In the genomic region with DNA sequence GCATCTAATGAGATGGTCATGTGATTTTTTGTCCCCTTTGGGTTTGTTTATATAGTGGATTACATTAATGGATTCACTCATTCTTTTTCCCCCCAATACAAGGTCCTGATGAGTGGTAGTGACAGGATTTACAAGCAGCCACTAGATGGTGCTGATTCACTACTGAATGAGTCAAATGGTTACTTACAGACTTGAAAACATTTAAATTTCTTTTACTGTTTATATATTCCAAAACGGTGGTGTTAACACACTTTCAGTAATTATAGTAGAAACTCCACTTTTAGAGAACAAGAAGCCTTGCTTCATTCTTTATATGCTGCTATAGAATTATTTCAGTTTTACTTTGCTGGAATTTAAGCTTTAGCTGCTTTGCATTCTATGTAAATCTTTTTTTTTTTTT, we compare ENCODE assay signal across 9 mouse cellular contexts.
DNase-seq lines count a peak whose midpoint lies in the region; ATAC-seq and TF ChIP-seq lines count a peak whose summit lies in the region.
"Had no signal": no experiment of that assay in that cellular context is flagged by ENCODE, and none has a peak within 500 bp of the region (broad histone marks: within the 10 kb centered on the region; RNA-seq: fewer than 3 reads in every experiment).

No protein-coding gene starts in this region.

- peak; percentile 50; the same call in 1 of the 2 replicates for TF ChIP-seq CTCF in brain, embryonic 14.5 days (IDR thresholded peaks at IDR 0.05; ENCODE audit: borderline replicate concordance, extremely low read depth, insufficient read depth, insufficient read length)
- peak; percentile 87 for TF ChIP-seq CTCF in stomach, postnatal 0 days (IDR thresholded peaks at IDR 0.05; ENCODE audit: low read depth)

- no peak overlapping the region for H3K9ac ChIP-seq in limb, embryonic 11.5 days (ENCODE audit: low read length)
- H3K9ac ChIP-seq in stomach, postnatal 0 days (ENCODE audit: low read length) = no peak overlapping the region

- TF ChIP-seq POLR2A in brain, embryonic 14.5 days (IDR thresholded peaks at IDR 0.05; ENCODE audit: borderline replicate concordance, extremely low read depth, insufficient read depth, insufficient read length, poor library complexity, severe bottlenecking) = no peak

- WGBS in limb, embryonic 11.5 days = 7% methylated on average over 1 of the region's 1 CpGs
- WGBS in limb, embryonic 10.5 days = 4% methylated on average over 1 of the region's 1 CpGs
- 2% methylated on average over 1 of the region's 1 CpGs for WGBS in stomach, postnatal 0 days

- H3K9me3 ChIP-seq in limb, embryonic 11.5 days (ENCODE audit: control insufficient read depth, low read length) = no peaks in the 10 kb centered on the region
- no peaks in the 10 kb centered on the region for H3K9me3 ChIP-seq in limb, embryonic 10.5 days (replicated peaks)
- no peaks in the 10 kb centered on the region for H3K9me3 ChIP-seq in stomach, postnatal 0 days (ENCODE audit: control insufficient read depth, low read length)
- H3K9me3 ChIP-seq: megakaryocyte, embryonic 14.5 days had no signal

- no peak for TF ChIP-seq EP300 in stomach, postnatal 0 days (optimal IDR thresholded peaks at IDR 0.05)

- no peak overlapping the region for H3K4me3 ChIP-seq in limb, embryonic 11.5 days (ENCODE audit: low read depth, low read length)
- H3K4me3 ChIP-seq in limb, embryonic 10.5 days = no peak overlapping the region
- H3K4me3 ChIP-seq in stomach, postnatal 0 days (ENCODE audit: low read depth, low read length) = no peak overlapping the region
- H3K4me3 ChIP-seq: megakaryocyte, embryonic 14.5 days had no signal

- no peaks in the 10 kb centered on the region for H3K36me3 ChIP-seq in limb, embryonic 11.5 days (ENCODE audit: control insufficient read depth, insufficient read depth, low read length)
- H3K36me3 ChIP-seq in limb, embryonic 10.5 days = no peaks in the 10 kb centered on the region
- H3K36me3 ChIP-seq in stomach, postnatal 0 days (ENCODE audit: control insufficient read depth, insufficient read depth, low read length) = no peaks in the 10 kb centered on the region

- no peaks in the 10 kb centered on the region for H3K4me1 ChIP-seq in limb, embryonic 11.5 days (ENCODE audit: control insufficient read depth, insufficient read depth, low read length)
- H3K4me1 ChIP-seq in limb, embryonic 10.5 days = no peaks in the 10 kb centered on the region
- H3K4me1 ChIP-seq in stomach, postnatal 0 days (replicated peaks; ENCODE audit: control insufficient read depth, insufficient read depth) = no peaks in the 10 kb centered on the region
- H3K4me1 ChIP-seq: megakaryocyte, embryonic 14.5 days had no signal

- H3K4me2 ChIP-seq in limb, embryonic 11.5 days (ENCODE audit: low read depth, severe bottlenecking) = no peak overlapping the region
- no peak overlapping the region for H3K4me2 ChIP-seq in stomach, postnatal 0 days (replicated peaks; ENCODE audit: low read depth)

- DNase-seq in adrenal gland, adult (ENCODE audit: inconsistent age in 2 of 2, low spot score in 1 of 2) = peak; percentile 8 to 73
- no peak for DNase-seq in adrenal gland, postnatal 4 days (ENCODE audit: low spot score in 2 of 2)
- peak; percentile 41 for DNase-seq in limb, embryonic 11.5 days (ENCODE audit: low spot score)
- no peak for DNase-seq in limb, embryonic 10.5 days (ENCODE audit: low spot score)
- DNase-seq in brain, embryonic 14.5 days (ENCODE audit: low read depth) = peak; percentile 90
- DNase-seq in lung, postnatal 36 days = peak; percentile 58
- peak; percentile 16 for DNase-seq in stomach, postnatal 0 days (ENCODE audit: low spot score)

- no peak overlapping the region for H3K27ac ChIP-seq in limb, embryonic 11.5 days (replicated peaks; ENCODE audit: low read depth, low read length)
- H3K27ac ChIP-seq in limb, embryonic 10.5 days = no peak overlapping the region
- no peak overlapping the region for H3K27ac ChIP-seq in stomach, postnatal 0 days (replicated peaks)

- H3K27me3 ChIP-seq in limb, embryonic 11.5 days (ENCODE audit: control insufficient read depth, insufficient read depth, low read length) = no peaks in the 10 kb centered on the region
- no peaks in the 10 kb centered on the region for H3K27me3 ChIP-seq in limb, embryonic 10.5 days (ENCODE audit: low read depth, poor library complexity, severe bottlenecking)
- H3K27me3 ChIP-seq in stomach, postnatal 0 days (ENCODE audit: control insufficient read depth, insufficient read depth, low read length) = no peaks in the 10 kb centered on the region
- H3K27me3 ChIP-seq: megakaryocyte, embryonic 14.5 days had no signal

- ATAC-seq in limb, embryonic 11.5 days (ENCODE audit: insufficient number of reproducible peaks, low FRiP score, low TSS enrichment, low read depth) = no peak
- ATAC-seq in granulocyte monocyte progenitor cell, adult 5-6 weeks (replicated peaks; ENCODE audit: poor library complexity, severe bottlenecking) = peak; percentile 82
- no peak for ATAC-seq in stomach, postnatal 0 days (ENCODE audit: low FRiP score, low TSS enrichment)

Comparison
In these comparisons a context has a peak if more than half of its experiments do, and no peak if none do; other contexts are left out.
1. DNase-seq: peak in adrenal gland, adult (2 of 2), limb, embryonic 11.5 days (single experiment), brain, embryonic 14.5 days (single experiment), lung, postnatal 36 days (single experiment) and stomach, postnatal 0 days (single experiment); none in adrenal gland, postnatal 4 days (0 of 2) and limb, embryonic 10.5 days (single experiment).